Mouse (Mus musculus): ENCODE data around the gene Med13l.

Gene Med13l

GRCm38 (mm10) chr5:118769143-118769542 lies 208.7 kb downstream of the Med13l start:
- in situ Hi-C loops (cut with MboI, MseI), result no loop called here

- in situ Hi-C loops (cut with MboI, MseI), result no loop called here
Observed at GRCm38 (mm10) chr5:118773866-118774265, 213.4 kb downstream of the Med13l start.

GRCm38 (mm10) chr5:118776396-118776795 lies 215.9 kb downstream of the Med13l start:
- in situ Hi-C loops (cut with MboI, MseI), result no loop called here

- in situ Hi-C loops (cut with MboI, MseI), result loop anchor here (5.0 kb wide), 2 partner anchors 36 to 911 kb away; no protein-coding TSS in a partner anchor
Observed at GRCm38 (mm10) chr5:118781598-118781997, 221.1 kb downstream of the Med13l start.

GRCm38 (mm10) chr5:118782139-118782538 lies 221.7 kb downstream of the Med13l start:
- in situ Hi-C loops (cut with MboI, MseI), result loop anchor here (5.0 kb wide), 2 partner anchors 35 to 910 kb away; no protein-coding TSS in a partner anchor

GRCm38 (mm10) chr5:118789226-118789625 lies 228.7 kb downstream of the Med13l start:
- in situ Hi-C loops (cut with MboI, MseI), result no loop called here

- in situ Hi-C loops (cut with MboI, MseI), result no loop called here
Observed at GRCm38 (mm10) chr5:118789776-118790175, 229.3 kb downstream of the Med13l start.

GRCm38 (mm10) chr5:118797811-118798210 lies 237.3 kb downstream of the Med13l start:
- in situ Hi-C loops (cut with MboI, MseI), result no loop called here

- in situ Hi-C loops (cut with MboI, MseI), result no loop called here
Observed at GRCm38 (mm10) chr5:118801592-118801991, 241.1 kb downstream of the Med13l start.

GRCm38 (mm10) chr5:118802036-118802435 lies 241.6 kb downstream of the Med13l start:
- in situ Hi-C loops (cut with MboI, MseI), result no loop called here

- in situ Hi-C loops (cut with MboI, MseI), result no loop called here
Observed at GRCm38 (mm10) chr5:118808946-118809345, 248.5 kb downstream of the Med13l start.

GRCm38 (mm10) chr5:118809588-118809987 lies 249.1 kb downstream of the Med13l start:
- in situ Hi-C loops (cut with MboI, MseI), result no loop called here

GRCm38 (mm10) chr5:118811690-118812089 lies 251.2 kb downstream of the Med13l start:
- in situ Hi-C loops (cut with MboI, MseI), result no loop called here

- in situ Hi-C loops (cut with MboI, MseI), result no loop called here
Observed at GRCm38 (mm10) chr5:118812421-118812820, 251.9 kb downstream of the Med13l start.

GRCm38 (mm10) chr5:118812947-118813401 lies 252.5 kb downstream of the Med13l start:
- in situ Hi-C loops (cut with MboI, MseI), result no loop called here

- in situ Hi-C loops (cut with MboI, MseI), result no loop called here
Observed at GRCm38 (mm10) chr5:118814052-118814451, 253.6 kb downstream of the Med13l start.

Measured in T-helper 1 cell (primary cell).